Mouse (Mus musculus) T-helper 17 cell (primary cell): ENCODE data around the gene Nwd1.

Experiments used
- in situ Hi-C, 2 experiments: fragments of 300-600 bp; cut with MboI, MseI; formaldehyde crosslinking; loops; 1 replicate in 1 of 2; 2 replicates in 1 of 2; pipeline ENCODE4 v1.15.1; 2025; ENCODE audit warnings: high pct_unique_total_duplicates in 2 of 2

Nwd1 gene

DNA sequence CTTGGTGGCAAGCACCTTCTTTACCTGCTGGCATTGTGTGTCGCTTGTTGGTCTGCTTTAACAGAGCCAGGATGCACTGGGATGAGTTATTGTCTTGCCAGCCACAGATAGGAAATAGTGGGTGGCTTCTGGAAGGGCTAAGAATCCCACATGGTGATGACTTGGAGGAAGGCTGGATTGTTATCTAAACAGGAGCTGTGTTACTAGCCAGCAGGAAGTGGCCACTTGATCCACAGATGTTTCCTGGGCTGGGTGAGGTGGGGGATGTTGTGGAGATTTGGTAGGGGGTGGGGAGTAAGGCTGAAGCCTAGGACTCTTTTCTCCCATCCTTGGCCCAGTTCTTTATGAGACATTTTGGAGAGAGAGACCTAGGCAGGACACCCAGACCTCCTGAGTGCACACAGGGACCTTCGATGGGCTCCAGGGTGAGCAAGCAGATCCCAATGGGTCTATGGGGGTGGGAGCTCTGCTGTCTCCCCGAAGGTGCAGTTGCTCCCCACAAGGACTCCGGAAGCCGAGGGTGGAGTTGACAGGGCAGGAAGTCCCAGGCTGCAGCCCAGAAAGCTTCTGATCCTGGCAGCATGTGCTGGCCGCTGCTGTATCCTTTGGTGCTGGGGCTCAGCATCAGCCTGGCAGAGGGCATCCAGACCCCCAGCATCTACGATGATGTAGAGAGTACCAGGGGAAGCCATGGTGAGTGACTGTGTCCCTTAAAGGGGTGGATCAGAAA lies 115.0 kb downstream of the Nwd1 start, which contains the start of gene F2rl3:
TSS of gene F2rl3 (plus strand) at position 559 of the 730 bp plus-strand sequence.
- in situ Hi-C loops, result no loop called here

DNA sequence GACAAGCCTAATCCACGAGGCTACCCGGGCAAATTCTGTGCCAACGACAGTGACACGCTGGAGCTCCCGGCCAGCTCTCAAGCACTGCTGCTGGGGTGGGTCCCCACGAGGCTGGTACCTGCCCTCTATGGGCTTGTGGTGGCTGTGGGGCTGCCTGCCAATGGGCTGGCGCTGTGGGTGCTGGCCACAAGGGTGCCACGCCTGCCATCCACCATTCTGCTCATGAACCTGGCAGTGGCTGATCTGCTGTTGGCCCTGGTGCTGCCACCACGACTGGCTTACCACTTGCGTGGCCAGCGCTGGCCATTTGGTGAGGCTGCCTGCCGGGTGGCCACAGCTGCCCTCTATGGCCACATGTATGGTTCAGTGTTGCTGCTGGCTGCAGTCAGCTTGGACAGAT lies 115.8 kb downstream of the Nwd1 start:
- in situ Hi-C loops, result no loop called here

DNA sequence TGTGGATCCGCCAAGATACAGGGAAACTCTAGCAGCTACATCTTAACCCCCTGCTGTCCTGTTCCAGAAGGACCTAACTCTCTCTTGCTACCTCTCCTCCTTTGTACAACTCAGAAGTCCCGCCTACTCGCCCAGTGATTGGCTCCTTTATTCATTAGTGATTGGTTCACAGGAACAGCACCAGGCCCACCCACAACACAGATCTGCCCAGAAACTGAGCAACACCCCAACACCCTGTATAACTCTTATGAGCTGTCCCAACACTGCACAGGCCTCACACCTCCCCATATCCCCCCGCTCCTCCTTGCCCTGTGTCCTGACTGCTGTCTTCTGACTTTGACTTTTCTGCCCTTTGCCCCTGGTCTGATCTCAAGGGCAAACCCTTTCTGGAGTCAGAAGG lies 119.2 kb downstream of the Nwd1 start:
- in situ Hi-C loops, result no loop called here

DNA sequence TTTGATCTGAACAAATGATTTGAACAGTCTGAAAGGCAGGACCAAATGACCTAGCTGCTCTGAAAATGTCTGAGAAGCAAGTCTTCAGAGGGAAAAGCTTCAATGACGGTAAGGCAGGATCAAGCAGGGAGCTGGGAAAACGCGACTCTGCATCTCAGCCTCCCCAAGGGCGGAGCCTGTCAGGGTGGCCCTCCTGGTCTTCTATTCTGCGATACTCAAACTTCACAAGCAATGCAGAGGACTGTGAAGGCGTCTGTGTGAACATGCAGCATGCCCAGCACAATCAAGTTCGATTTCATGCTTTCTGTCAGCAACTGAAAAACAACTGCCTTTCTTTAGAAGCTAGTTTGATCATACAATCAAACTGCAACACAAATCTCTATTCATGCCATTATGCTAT lies 120.3 kb downstream of the Nwd1 start:
- in situ Hi-C loops, result no loop called here
